Mouse (Mus musculus) CD4-positive, CD25-positive, alpha-beta regulatory T cell, adult 2 months (primary cell): ENCODE results near the gene Ppp1r14d.

Experiments used
- DNase-seq: peaks from one replicate; pipeline ENCODE4 v3.0.0-alpha.2; 2012; ENCODE audit warnings: low read depth, low spot score

The Ppp1r14d gene

GRCm38 (mm10) chr2:119237210-119237870 is 7.6 kb upstream of the Ppp1r14d start, which contains the start of gene Spint1:
Spint1 (plus strand) TSS chr2:119237362.
- DNase-seq: peak; percentile 22

GRCm38 (mm10) chr2:119236682-119237209 is 7.0 kb upstream of the Ppp1r14d start:
- no peak for DNase-seq

GRCm38 (mm10) chr2:119209176-119209507 is 20.6 kb downstream of the Ppp1r14d start:
- DNase-seq: no peak

- peak; percentile 97 for DNase-seq
Observed at GRCm38 (mm10) chr2:119208344-119209175, 21.1 kb downstream of the Ppp1r14d start, which contains the start of the genes Zfyve19 and Dnajc17. Zfyve19 (plus strand) TSS chr2:119208617. Dnajc17 (minus strand) TSS chr2:119208795.

- no peak for DNase-seq
Observed at GRCm38 (mm10) chr2:119207961-119208343, 21.8 kb downstream of the Ppp1r14d start.

GRCm38 (mm10) chr2:119203871-119204460 is 25.7 kb downstream of the Ppp1r14d start:
- no peak for DNase-seq

GRCm38 (mm10) chr2:119202914-119203453 is 26.7 kb downstream of the Ppp1r14d start:
- DNase-seq: no peak

GRCm38 (mm10) chr2:119198934-119199333 is 30.8 kb downstream of the Ppp1r14d start:
- DNase-seq: no peak

GRCm38 (mm10) chr2:119198049-119198448 is 31.7 kb downstream of the Ppp1r14d start:
- DNase-seq: no peak

- no peak for DNase-seq
Observed at GRCm38 (mm10) chr2:119197493-119197892, 32.2 kb downstream of the Ppp1r14d start.

- DNase-seq: no peak
Observed at GRCm38 (mm10) chr2:119196316-119197108, 33.2 kb downstream of the Ppp1r14d start.

- DNase-seq: no peak
Observed at GRCm38 (mm10) chr2:119194140-119194539, 35.6 kb downstream of the Ppp1r14d start.

- no peak for DNase-seq
Observed at GRCm38 (mm10) chr2:119190969-119191368, 38.7 kb downstream of the Ppp1r14d start.

GRCm38 (mm10) chr2:119189029-119189710 is 40.5 kb downstream of the Ppp1r14d start:
- peak; percentile 90 for DNase-seq

GRCm38 (mm10) chr2:119182914-119183313 is 46.8 kb downstream of the Ppp1r14d start:
- no peak for DNase-seq

- DNase-seq: no peak
Observed at GRCm38 (mm10) chr2:119177384-119177939, 52.2 kb downstream of the Ppp1r14d start.

GRCm38 (mm10) chr2:119176761-119177160 is 52.9 kb downstream of the Ppp1r14d start:
- no peak for DNase-seq

- DNase-seq: no peak
Observed at GRCm38 (mm10) chr2:119175614-119176013, 54.1 kb downstream of the Ppp1r14d start.

- DNase-seq: no peak
Observed at GRCm38 (mm10) chr2:119174866-119175265, 54.8 kb downstream of the Ppp1r14d start.

- no peak for DNase-seq
Observed at GRCm38 (mm10) chr2:119173991-119174651, 55.6 kb downstream of the Ppp1r14d start, which contains the start of gene Gm14137. Gm14137 (plus strand) TSS chr2:119174509.
